Mouse (Mus musculus) intestine, embryonic 14.5 days (tissue): ENCODE data around the gene Gm9747. TPM values are rescaled to one million over a fixed set of nuclear protein-coding genes. Genes with fewer than 3 reads are reported as not detected.
A peak's percentile ranks its signal among the peaks of the same experiment; 100 is the strongest.

ENCODE experiments used
- ATAC-seq: fragments of 200-750 bp; cut with Nextera tagmentation; replicated peaks from 2 replicates; pipeline ENCODE4 v1.8.0; 2017; ENCODE audit warnings: low read depth, moderate number of reproducible peaks, moderate TSS enrichment, moderate library complexity; ENCODE audit not compliant: low FRiP score, low TSS enrichment
- DNase-seq: peaks from one replicate; pipeline ENCODE4 v3.0.0-alpha.2; 2018; ENCODE audit warnings: low spot score
- H3K27ac ChIP-seq: fragments of 300-500 bp; sonication (generic); 2 replicates; pipeline ENCODE4 v1.5.1; 2014; ENCODE audit warnings: low read depth, mild to moderate bottlenecking, control low read depth
- H3K27me3 ChIP-seq: fragments of 300-500 bp; sonication (generic); replicated peaks from 2 replicates; pipeline ENCODE4 v1.6.1; 2014; ENCODE audit warnings: low read length, control low read depth; ENCODE audit not compliant: control insufficient read depth, insufficient read depth
- H3K36me3 ChIP-seq: fragments of 300-500 bp; sonication (generic); 2 replicates; pipeline ENCODE4 v1.6.1; 2014; ENCODE audit warnings: low read length, control low read depth; ENCODE audit not compliant: control insufficient read depth, insufficient read depth
- H3K4me1 ChIP-seq: fragments of 300-500 bp; sonication (generic); replicated peaks from 2 replicates; pipeline ENCODE4 v1.6.1; 2014; ENCODE audit warnings: low read length, control low read depth, mixed read lengths; ENCODE audit not compliant: control insufficient read depth, insufficient read depth
- H3K4me2 ChIP-seq: fragments of 300-500 bp; sonication (generic); 2 replicates; pipeline ENCODE4 v1.6.1; 2014; ENCODE audit warnings: low read length
- H3K4me3 ChIP-seq: fragments of 300-500 bp; sonication (generic); 2 replicates; pipeline ENCODE4 v1.5.1; 2014; ENCODE audit warnings: low read depth, low read length, control low read depth, mixed read lengths
- H3K9ac ChIP-seq: fragments of 300-500 bp; sonication (generic); 2 replicates; pipeline ENCODE4 v1.6.1; 2014; ENCODE audit warnings: mild to moderate bottlenecking, low read length
- H3K9me3 ChIP-seq: fragments of 300-500 bp; sonication (generic); 2 replicates; pipeline ENCODE4 v1.6.1; 2016; ENCODE audit warnings: low read length, control low read depth; ENCODE audit not compliant: control insufficient read depth
- WGBS: fragments of 180-500 bp; shearing (Covaris S2); extraction: QIAGEN DNeasy Blood & Tissue Kit; methylation state at CpG from one replicate; pipeline ENCODE4 v1.1.7; 2014; 5-methylcytosine and 5-hydroxymethylcytosine counted together
- polyA plus RNA-seq: library from polyadenylated mRNA; unstranded; fragments of >200 nt; fragmentation: Nextera tagmentation; extraction: Ambion mirVana; gene quantifications from 2 replicates; pipeline ENCODE4 v1.2.1, GENCODE M21; 2014

Gene Gm9747
- polyA plus RNA-seq, 1 experiment from 2014 or later = 13.0 TPM

GRCm38 (mm10) chr1:82220673-82221396, 12.1 kb upstream of the Gm9747 start:
- ATAC-seq = no peak
- Histone ChIP-seq H3K27me3 (no peaks in the 10 kb centered on the region), H3K27ac (no peak overlapping the region), H3K9me3 (no peaks in the 10 kb centered on the region), H3K36me3 (no peaks in the 10 kb centered on the region), H3K4me2 (no peak overlapping the region), H3K4me3 (no peak overlapping the region), H3K4me1 (peaks cover 7% of the 10 kb centered on the region; the same call in 1 of the 2 replicates), H3K9ac (no peak overlapping the region)
- no peak for DNase-seq
- 41% methylated on average over 12 of the region's 12 CpGs for WGBS

GRCm38 (mm10) chr1:82221462-82221861, 11.4 kb upstream of the Gm9747 start:
- H3K9me3 ChIP-seq = no peaks in the 10 kb centered on the region
- H3K27ac ChIP-seq = no peak overlapping the region
- H3K9ac ChIP-seq = no peak overlapping the region
- H3K4me1 ChIP-seq = peaks cover 7% of the 10 kb centered on the region; the same call in 1 of the 2 replicates
- ATAC-seq (no peak), DNase-seq (no peak)
- H3K27me3 ChIP-seq = no peaks in the 10 kb centered on the region
- 78% methylated on average over 1 of the region's 1 CpGs for WGBS
- H3K4me3 ChIP-seq = no peak overlapping the region
- H3K36me3 ChIP-seq = no peaks in the 10 kb centered on the region
- no peak overlapping the region for H3K4me2 ChIP-seq

DNA sequence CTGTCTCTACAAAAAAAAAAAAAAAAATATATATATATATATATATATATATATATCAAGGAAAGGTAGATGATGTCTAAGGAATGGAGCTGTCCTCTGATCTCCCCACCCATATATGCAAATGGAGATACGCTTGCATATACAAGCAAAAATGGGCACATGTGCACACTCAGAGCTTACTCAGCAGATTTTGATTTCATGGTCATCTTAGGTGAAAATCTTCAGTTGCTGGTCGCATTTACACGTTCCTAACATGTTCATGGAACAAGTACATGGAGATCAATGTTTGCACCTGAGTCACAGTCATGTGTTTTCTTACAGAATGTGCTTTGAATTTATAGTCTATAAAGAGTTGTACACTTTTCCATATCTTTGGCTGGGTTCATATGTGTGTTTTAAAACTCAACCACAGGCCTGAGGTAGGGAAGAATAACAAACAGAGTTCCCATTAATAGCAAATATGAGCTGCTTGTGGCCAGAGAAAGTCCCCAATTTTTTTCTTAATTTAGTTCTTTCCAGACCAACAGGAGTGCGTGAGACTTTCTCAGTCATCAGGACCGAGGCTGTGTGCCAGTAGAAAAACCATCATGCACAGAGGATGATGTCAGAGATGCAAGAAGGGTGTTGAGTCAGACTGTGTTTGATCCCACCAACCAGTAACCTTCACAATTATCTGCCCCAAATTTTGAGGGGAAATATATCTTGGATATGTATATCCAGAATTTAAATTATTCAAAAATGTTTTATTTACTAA, 9.7 kb upstream of the Gm9747 start:
- H3K36me3 ChIP-seq = no peaks in the 10 kb centered on the region
- 92% methylated on average over 5 of the region's 5 CpGs for WGBS

DNA sequence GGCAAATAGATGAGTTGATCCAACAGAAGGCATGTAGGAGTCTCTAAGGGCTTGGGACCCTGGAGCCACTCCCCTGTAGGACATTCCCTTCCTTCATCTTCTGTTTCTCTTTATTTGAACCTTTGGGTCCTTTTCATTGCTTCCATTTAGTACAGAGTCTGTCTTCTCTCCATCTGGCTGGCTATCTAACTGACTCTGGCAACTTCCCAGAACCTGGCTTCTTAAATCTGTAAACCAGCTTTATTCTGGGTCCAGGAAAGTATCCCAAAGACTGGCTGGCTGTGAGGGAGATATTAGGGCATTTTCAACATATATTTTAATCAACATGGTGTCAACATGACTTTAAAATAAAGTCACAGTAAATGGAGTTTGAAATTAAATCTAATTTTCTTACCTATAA, 4.1 kb upstream of the Gm9747 start:
- ATAC-seq (no peak), DNase-seq (no peak)
- Histone ChIP-seq H3K9me3 (no peaks in the 10 kb centered on the region), H3K27ac (no peak overlapping the region), H3K27me3 (no peaks in the 10 kb centered on the region), H3K9ac (no peak overlapping the region), H3K4me1 (no peaks in the 10 kb centered on the region), H3K4me3 (no peak overlapping the region), H3K36me3 (0 out of 2 replicates have a peak, but pooled peaks cover 2% of the 10 kb centered on the region), H3K4me2 (no peak overlapping the region)

More for the DNA sequence above, 9.7 kb upstream of the Gm9747 start:
- H3K9me3 ChIP-seq = no peaks in the 10 kb centered on the region
- no peak overlapping the region for H3K4me3 ChIP-seq
- DNase-seq = no peak
- no peak for ATAC-seq
- no peak overlapping the region for H3K27ac ChIP-seq
- no peak overlapping the region for H3K4me2 ChIP-seq
- H3K9ac ChIP-seq = no peak overlapping the region
- H3K4me1 ChIP-seq = peaks cover 7% of the 10 kb centered on the region; the same call in 1 of the 2 replicates
- H3K27me3 ChIP-seq = no peaks in the 10 kb centered on the region

DNA sequence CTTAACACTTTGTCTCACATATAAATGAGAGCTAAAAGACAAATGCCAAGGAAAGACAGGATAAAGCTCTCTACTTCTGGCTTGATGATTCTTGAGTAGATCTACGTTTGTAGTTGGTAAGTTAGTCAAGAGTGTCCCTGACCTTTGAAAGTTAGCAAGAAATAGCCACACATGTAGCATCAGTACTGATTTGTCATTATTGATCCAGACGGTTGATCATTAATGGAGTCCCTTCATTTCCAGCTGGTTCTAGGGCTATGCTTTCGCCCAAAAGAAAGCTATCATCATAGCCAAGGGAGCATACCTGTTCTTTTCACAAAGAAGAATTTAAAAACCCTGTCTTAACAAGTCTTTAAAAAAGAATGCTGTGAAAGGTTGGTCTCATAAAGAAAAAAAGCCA, 1.7 kb downstream of the Gm9747 start:
- ATAC-seq (no peak), DNase-seq (no peak)
- H3K27me3 ChIP-seq = no peaks in the 10 kb centered on the region
- peaks cover 14% of the 10 kb centered on the region; the same call in 1 of the 2 replicates for H3K36me3 ChIP-seq
- WGBS = 87% methylated on average over 3 of the region's 3 CpGs
- H3K9me3 ChIP-seq = no peaks in the 10 kb centered on the region
- H3K9ac ChIP-seq = no peak overlapping the region
- H3K4me1 ChIP-seq = no peaks in the 10 kb centered on the region
- no peak overlapping the region for H3K27ac ChIP-seq
- no peak overlapping the region for H3K4me3 ChIP-seq
- H3K4me2 ChIP-seq = no peak overlapping the region

GRCm38 (mm10) chr1:82235455-82236104, 2.7 kb downstream of the Gm9747 start:
- ATAC-seq = no peak
- WGBS = 83% methylated on average over 3 of the region's 3 CpGs
- no peak overlapping the region for H3K4me3 ChIP-seq

GRCm38 (mm10) chr1:82238245-82238644, 5.3 kb downstream of the Gm9747 start:
- Histone ChIP-seq H3K4me3 (no peak overlapping the region), H3K9me3 (no peaks in the 10 kb centered on the region), H3K27me3 (no peaks in the 10 kb centered on the region), H3K4me2 (no peak overlapping the region), H3K27ac (no peak overlapping the region), H3K36me3 (peaks cover 14% of the 10 kb centered on the region; the same call in 1 of the 2 replicates), H3K4me1 (no peaks in the 10 kb centered on the region), H3K9ac (no peak overlapping the region)
- 80% methylated on average over 4 of the region's 4 CpGs for WGBS
- DNase-seq (no peak), ATAC-seq (no peak)

More at GRCm38 (mm10) chr1:82235455-82236104, 2.7 kb downstream of the Gm9747 start:
- Histone ChIP-seq H3K27ac (no peak overlapping the region), H3K9ac (no peak overlapping the region), H3K4me2 (no peak overlapping the region), H3K4me1 (no peaks in the 10 kb centered on the region), H3K9me3 (no peaks in the 10 kb centered on the region), H3K27me3 (no peaks in the 10 kb centered on the region), H3K36me3 (peaks cover 14% of the 10 kb centered on the region; the same call in 1 of the 2 replicates)
- peak; percentile 48 for DNase-seq

GRCm38 (mm10) chr1:82239409-82240201, 6.7 kb downstream of the Gm9747 start:
- ATAC-seq (no peak), DNase-seq (peak; percentile 18)
- H3K4me1 ChIP-seq = no peaks in the 10 kb centered on the region
- H3K9me3 ChIP-seq = no peaks in the 10 kb centered on the region
- H3K27ac ChIP-seq = no peak overlapping the region
- H3K27me3 ChIP-seq = no peaks in the 10 kb centered on the region
- H3K36me3 ChIP-seq = peaks cover 10% of the 10 kb centered on the region; the same call in 1 of the 2 replicates
- no peak overlapping the region for H3K9ac ChIP-seq
- H3K4me2 ChIP-seq = no peak overlapping the region
- 77% methylated on average over 3 of the region's 3 CpGs for WGBS
- no peak overlapping the region for H3K4me3 ChIP-seq
